Mouse (Mus musculus) limb, embryonic 12.5 days (tissue): ENCODE measurements at regions not wholly inside any gene's neighbourhood (a gene's known extent, or its start where the extent isn't known, plus 50 kb on each side); places are given as distances from the start of the nearest gene placed in this dataset.
"Not testable (repeated sequence)": the region's sequence is repeated elsewhere in the genome, so short reads cannot be mapped to it uniquely, and the experiment has no call there.

Experiments used
- ATAC-seq: fragments of 200-750 bp; cut with Nextera tagmentation; 2 replicates; pipeline ENCODE4 v1.8.0; 2017; ENCODE audit warnings: low read depth, moderate TSS enrichment; ENCODE audit not compliant: insufficient number of reproducible peaks, insufficient read depth, low FRiP score, low TSS enrichment
- H3K27ac ChIP-seq: fragments of 300-500 bp; sonication (generic); 2 replicates; pipeline ENCODE4 v1.5.1; 2016; ENCODE audit warnings: mild to moderate bottlenecking, moderate library complexity
- H3K27me3 ChIP-seq: fragments of 300-500 bp; sonication (generic); 2 replicates; pipeline ENCODE4 v1.6.1; 2016; ENCODE audit warnings: mild to moderate bottlenecking, moderate library complexity
- H3K36me3 ChIP-seq: fragments of 300-500 bp; sonication (generic); 2 replicates; pipeline ENCODE4 v1.6.1; 2016; ENCODE audit warnings: mild to moderate bottlenecking, moderate library complexity
- H3K4me1 ChIP-seq: fragments of 300-500 bp; sonication (generic); replicated peaks from 2 replicates; pipeline ENCODE4 v1.6.1; 2016
- H3K4me2 ChIP-seq: fragments of 300-500 bp; sonication (generic); 2 replicates; pipeline ENCODE4 v1.6.1; 2016; ENCODE audit warnings: mild to moderate bottlenecking, moderate library complexity
- H3K4me3 ChIP-seq: fragments of 300-500 bp; sonication (generic); replicated peaks from 2 replicates; pipeline ENCODE4 v1.5.1; 2016; ENCODE audit warnings: mild to moderate bottlenecking
- H3K9ac ChIP-seq: fragments of 300-500 bp; sonication (generic); replicated peaks from 2 replicates; pipeline ENCODE4 v1.6.1; 2016; ENCODE audit warnings: mild to moderate bottlenecking, moderate library complexity
- H3K9me3 ChIP-seq: fragments of 300-500 bp; sonication (generic); 2 replicates; pipeline ENCODE4 v1.6.1; 2016; ENCODE audit warnings: mild to moderate bottlenecking, moderate library complexity
- WGBS: fragments of 180-500 bp; shearing (Covaris S2); methylation state at CpG from one replicate; pipeline ENCODE4 v1.1.7; 2016; 5-methylcytosine and 5-hydroxymethylcytosine counted together

- 0 out of 2 replicates have a peak overlapping the region, but pooled peaks have one; percentile 23 for H3K9ac ChIP-seq
- no peaks in the 10 kb centered on the region for H3K9me3 ChIP-seq
- no peaks in the 10 kb centered on the region for H3K36me3 ChIP-seq
- no peak for ATAC-seq
- WGBS = 83% methylated on average over 11 of the region's 11 CpGs
- peak overlapping the region; percentile 64 for H3K27ac ChIP-seq
- H3K4me2 ChIP-seq = no peak overlapping the region
- H3K4me1 ChIP-seq = peaks cover 60% of the 10 kb centered on the region
- H3K27me3 ChIP-seq = no peaks in the 10 kb centered on the region
- no peak overlapping the region for H3K4me3 ChIP-seq
Measured at GRCm38 (mm10) chr12:79988401-79989358, 124.1 kb downstream of the Zfp36l1 start.

DNA sequence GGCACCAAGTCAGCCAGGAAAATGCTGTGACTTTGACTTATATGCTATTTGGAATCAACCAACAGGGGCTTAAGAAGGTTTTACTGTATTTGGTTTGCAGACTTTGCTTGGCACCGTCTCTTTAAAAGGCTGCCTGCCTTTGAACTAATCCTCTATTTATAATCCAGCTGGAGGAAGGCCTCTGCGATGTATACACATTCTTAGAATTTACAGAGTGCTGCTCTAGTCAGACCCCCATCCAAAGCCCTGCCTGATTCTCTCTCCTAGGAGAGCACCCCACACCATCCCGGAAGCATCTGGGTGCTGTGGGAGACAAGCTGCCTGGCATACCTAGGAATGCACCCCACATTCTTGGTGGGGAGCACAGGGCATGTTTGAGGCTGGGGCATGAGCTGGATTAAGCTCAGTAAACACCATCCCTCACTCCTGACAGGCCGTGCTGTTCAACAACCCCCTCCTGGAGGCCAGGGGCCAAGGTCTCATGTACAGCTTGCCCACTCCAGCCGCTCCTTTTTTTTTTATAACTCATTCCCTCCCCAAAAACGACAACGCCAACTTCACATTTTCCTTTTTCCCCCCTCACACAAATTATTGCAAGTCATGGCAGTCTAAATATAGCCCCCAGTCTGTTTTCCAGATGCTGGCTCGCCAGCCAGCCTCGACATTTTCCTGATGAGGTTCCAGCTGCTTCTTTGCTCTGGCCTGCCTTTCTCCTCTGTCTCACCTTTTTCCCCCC, 126.4 kb downstream of the Zfp36l1 start:
- Histone ChIP-seq H3K9me3 (no peaks in the 10 kb centered on the region), H3K36me3 (no peaks in the 10 kb centered on the region), H3K9ac (0 out of 2 replicates have a peak overlapping the region, but pooled peaks have one; percentile 28), H3K27ac (peak overlapping the region; percentile 75), H3K27me3 (no peaks in the 10 kb centered on the region), H3K4me3 (no peak overlapping the region), H3K4me2 (no peak overlapping the region), H3K4me1 (peaks cover 51% of the 10 kb centered on the region)
- 19% methylated on average over 9 of the region's 9 CpGs for WGBS
- ATAC-seq = no peak

GRCm38 (mm10) chr12:79984985-79985747, 127.6 kb downstream of the Zfp36l1 start:
- 89% methylated on average over 5 of the region's 5 CpGs for WGBS
- Histone ChIP-seq H3K27ac (no peak overlapping the region), H3K9ac (no peak overlapping the region)

DNA sequence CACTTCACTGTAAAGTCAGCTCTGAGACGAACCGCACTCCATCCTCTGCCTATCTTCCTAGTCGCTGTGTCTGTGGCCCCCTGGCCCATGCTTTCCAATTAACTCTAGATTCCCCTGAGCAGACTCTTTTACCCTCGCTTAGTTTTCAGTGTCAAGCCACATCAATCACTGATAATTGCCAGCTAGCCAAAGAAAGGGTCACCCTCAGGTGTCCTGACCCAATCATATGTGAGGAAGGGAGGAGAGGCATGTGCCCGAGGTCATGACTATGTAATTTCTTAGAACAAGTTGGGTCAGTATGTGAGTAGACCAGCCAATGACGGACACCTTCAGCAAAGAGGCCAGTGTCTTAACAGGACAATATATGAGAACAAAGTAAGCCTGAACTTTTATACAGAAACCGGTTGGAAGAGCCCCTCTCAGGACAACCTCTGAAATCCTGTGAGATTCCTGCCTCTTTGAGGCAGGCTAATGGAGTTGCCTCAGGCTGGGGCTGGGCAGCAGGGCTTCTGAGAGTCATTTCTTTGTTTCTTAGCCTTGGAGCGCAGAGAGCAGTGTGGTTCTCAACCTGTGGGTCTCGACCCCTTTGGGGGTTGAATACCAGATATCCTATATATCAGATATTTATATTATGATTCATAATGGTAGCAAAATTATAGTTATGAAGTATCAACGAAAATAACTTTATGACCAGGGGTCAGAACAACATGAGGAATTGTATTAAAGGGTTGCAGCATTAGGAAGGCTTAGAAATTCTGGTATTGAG, 128.6 kb downstream of the Zfp36l1 start:
- peaks cover 29% of the 10 kb centered on the region for H3K4me1 ChIP-seq
- no peaks in the 10 kb centered on the region for H3K9me3 ChIP-seq
- no peak for ATAC-seq
- H3K9ac ChIP-seq = no peak overlapping the region
- no peak overlapping the region for H3K4me2 ChIP-seq
- 45% methylated on average over 10 of the region's 10 CpGs for WGBS
- H3K27me3 ChIP-seq = no peaks in the 10 kb centered on the region
- H3K4me3 ChIP-seq = no peak overlapping the region
- no peaks in the 10 kb centered on the region for H3K36me3 ChIP-seq
- no peak overlapping the region for H3K27ac ChIP-seq

More at GRCm38 (mm10) chr12:79984985-79985747, 127.6 kb downstream of the Zfp36l1 start:
- no peak overlapping the region for H3K4me2 ChIP-seq
- no peak overlapping the region for H3K4me3 ChIP-seq
- H3K27me3 ChIP-seq = no peaks in the 10 kb centered on the region
- ATAC-seq = no peak
- H3K4me1 ChIP-seq = peaks cover 38% of the 10 kb centered on the region
- H3K9me3 ChIP-seq = no peaks in the 10 kb centered on the region
- H3K36me3 ChIP-seq = no peaks in the 10 kb centered on the region

DNA sequence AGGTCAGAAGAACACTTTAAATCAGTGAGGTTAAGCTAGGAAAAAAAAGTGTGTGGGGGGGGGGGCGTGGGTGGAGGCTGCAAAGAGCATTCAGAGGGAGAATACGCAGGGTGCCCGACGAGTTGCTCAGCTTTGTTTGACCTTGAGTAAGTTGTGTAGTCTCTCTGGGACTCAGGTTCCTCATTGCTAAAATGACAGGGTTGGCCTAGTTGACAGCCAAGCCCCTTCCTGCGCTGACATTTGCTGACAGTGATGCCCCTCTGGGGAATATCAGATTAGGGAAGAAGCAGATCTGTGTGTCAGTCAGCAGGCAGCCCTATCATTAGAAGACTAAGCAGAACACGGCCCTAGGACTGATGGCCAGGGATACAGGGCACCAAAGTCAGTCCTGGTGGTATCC, 129.6 kb downstream of the Zfp36l1 start:
- no peaks in the 10 kb centered on the region for H3K36me3 ChIP-seq

DNA sequence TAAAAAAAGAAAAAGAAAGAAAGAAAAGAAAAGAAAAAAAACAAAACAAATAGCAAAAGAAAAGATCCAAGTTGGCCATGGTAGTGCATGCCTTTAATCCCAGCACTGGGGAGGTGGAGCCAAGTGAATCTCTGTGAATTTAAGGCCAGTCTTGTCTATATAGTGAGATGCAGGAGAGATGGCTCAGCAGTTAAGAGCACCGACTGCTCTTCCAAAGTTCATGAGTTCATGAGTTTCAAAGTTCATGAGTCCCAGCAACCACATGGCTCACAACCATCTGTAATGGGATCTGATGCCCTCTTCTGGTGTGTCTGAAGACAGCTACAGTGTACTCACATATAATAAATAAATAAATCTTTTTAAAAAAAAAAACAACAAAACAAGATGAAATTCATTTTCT, 130.3 kb downstream of the Zfp36l1 start:
- not testable (repeated sequence) for ATAC-seq, H3K4me3 ChIP-seq, H3K9ac ChIP-seq, H3K9me3 ChIP-seq, H3K4me2 ChIP-seq, H3K36me3 ChIP-seq, H3K27ac ChIP-seq, H3K27me3 ChIP-seq
- 90% methylated on average over 1 of the region's 1 CpGs for WGBS
- H3K4me1 ChIP-seq = peaks cover 22% of the 10 kb centered on the region

More for the DNA sequence above, 129.6 kb downstream of the Zfp36l1 start:
- WGBS = 71% methylated on average over 6 of the region's 6 CpGs
- Histone ChIP-seq H3K9me3 (no peaks in the 10 kb centered on the region), H3K27me3 (no peaks in the 10 kb centered on the region), H3K9ac (no peak overlapping the region), H3K4me2 (no peak overlapping the region), H3K4me3 (no peak overlapping the region), H3K27ac (no peak overlapping the region), H3K4me1 (peaks cover 22% of the 10 kb centered on the region)
- ATAC-seq = no peak

- no peaks in the 10 kb centered on the region for H3K27me3 ChIP-seq
- 93% methylated on average over 4 of the region's 4 CpGs for WGBS
- no peak overlapping the region for H3K27ac ChIP-seq
- H3K4me1 ChIP-seq = peaks cover 14% of the 10 kb centered on the region
- ATAC-seq = no peak
- H3K4me3 ChIP-seq = no peak overlapping the region
- no peaks in the 10 kb centered on the region for H3K36me3 ChIP-seq
- no peak overlapping the region for H3K9ac ChIP-seq
- H3K9me3 ChIP-seq = no peaks in the 10 kb centered on the region
- H3K4me2 ChIP-seq = no peak overlapping the region
Measured at GRCm38 (mm10) chr12:79980711-79981110, 132.1 kb downstream of the Zfp36l1 start.

DNA sequence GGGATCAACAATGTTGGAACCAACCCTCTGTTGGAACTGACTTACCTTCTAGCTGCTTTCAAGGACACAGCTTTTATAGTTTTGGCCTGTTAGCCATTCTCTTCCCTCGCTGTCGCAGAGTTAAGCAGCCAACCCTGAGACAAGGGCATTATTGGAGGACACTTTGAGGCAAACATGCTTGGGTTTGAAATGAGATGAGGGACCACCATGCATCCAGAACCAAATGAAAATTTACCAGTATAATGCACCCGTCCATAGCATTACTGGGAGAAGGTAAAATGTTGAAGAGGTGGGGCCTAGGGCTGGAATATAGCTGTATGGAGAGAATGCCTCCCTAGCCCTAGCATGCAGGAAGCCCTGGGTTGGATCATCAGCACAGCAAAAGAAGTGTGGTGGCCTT, 135.7 kb downstream of the Zfp36l1 start:
- Histone ChIP-seq H3K27ac (no peak overlapping the region), H3K9ac (no peak overlapping the region), H3K4me2 (no peak overlapping the region), H3K9me3 (no peaks in the 10 kb centered on the region), H3K4me3 (no peak overlapping the region), H3K4me1 (peaks cover 25% of the 10 kb centered on the region), H3K27me3 (no peaks in the 10 kb centered on the region), H3K36me3 (no peaks in the 10 kb centered on the region)
- 96% methylated on average over 3 of the region's 3 CpGs for WGBS
- no peak for ATAC-seq

DNA sequence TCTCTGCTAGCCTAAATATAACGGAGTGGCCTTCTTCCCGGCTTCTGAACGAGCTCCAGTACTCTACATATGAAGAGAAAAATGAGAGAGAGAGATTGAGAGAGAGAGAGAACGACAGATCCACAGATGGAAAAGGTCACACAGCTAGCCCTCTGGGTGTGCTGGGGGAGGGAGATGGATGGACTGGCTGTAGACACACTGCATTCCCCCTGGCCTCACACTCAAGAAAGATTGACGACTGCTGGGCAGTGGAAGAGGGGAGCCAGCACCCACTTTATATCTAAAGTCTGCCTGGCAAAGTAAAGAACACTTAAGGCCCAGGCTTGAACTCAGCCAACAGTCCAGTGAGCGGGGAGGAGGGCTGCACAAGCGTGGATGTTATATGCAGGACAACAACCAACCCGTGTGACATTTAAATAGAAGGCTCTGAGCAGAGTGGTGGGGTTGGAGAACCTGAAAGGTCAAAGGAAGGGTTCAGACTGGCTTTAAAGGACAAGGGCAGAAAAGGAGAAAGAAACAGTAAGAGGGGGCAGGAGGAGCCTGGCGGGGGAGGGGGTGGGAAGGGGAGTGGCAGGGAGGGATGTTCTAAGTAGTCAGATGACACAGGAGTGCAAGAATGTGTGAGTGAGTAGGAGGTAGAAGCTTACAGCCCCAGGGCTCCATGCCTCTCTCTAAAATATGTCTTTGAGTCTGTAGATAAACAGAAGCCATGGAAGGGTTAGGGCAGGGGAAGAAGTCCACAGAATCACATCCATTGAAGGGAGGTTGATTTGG, 137.2 kb downstream of the Zfp36l1 start:
- Histone ChIP-seq H3K9ac (no peak overlapping the region), H3K27me3 (no peaks in the 10 kb centered on the region), H3K4me2 (no peak overlapping the region), H3K36me3 (no peaks in the 10 kb centered on the region), H3K4me1 (peaks cover 37% of the 10 kb centered on the region), H3K27ac (peak overlapping the region; percentile 68), H3K9me3 (no peaks in the 10 kb centered on the region), H3K4me3 (no peak overlapping the region)
- WGBS = 36% methylated on average over 9 of the region's 9 CpGs
- ATAC-seq = no peak

DNA sequence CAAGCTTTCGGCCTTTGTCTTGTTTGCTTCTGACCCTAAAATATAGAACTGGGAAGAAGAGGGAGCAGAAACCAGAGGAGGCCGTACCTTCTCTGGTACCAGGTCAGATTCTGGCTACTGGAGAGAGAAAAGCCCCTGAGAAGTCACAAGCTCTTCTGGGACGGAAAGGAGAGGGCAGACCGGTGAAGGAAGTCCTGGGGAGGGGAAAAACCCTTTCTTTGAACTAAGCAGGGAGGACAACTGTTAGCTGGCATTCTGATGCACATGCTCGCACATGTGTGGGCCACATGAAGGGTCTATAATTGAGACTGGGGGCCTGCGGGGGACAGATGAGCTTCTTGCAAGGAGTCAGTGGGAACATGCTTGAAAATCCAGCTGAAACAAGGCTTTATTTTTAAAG, 137.8 kb downstream of the Zfp36l1 start:
- Histone ChIP-seq H3K9ac (no peak overlapping the region), H3K9me3 (no peaks in the 10 kb centered on the region), H3K27me3 (no peaks in the 10 kb centered on the region), H3K36me3 (no peaks in the 10 kb centered on the region), H3K4me2 (no peak overlapping the region), H3K4me1 (peaks cover 43% of the 10 kb centered on the region), H3K4me3 (no peak overlapping the region), H3K27ac (peak overlapping the region; percentile 68)
- 35% methylated on average over 6 of the region's 6 CpGs for WGBS
- no peak for ATAC-seq
